Comparison of ENCODE assay signal across 16 mouse cellular contexts in genomic region chr10:98849851-98850250, GRCm38 (mm10).
"Had no signal": no experiment of that assay in that cellular context is flagged by ENCODE, and none has a peak within 500 bp of the region (broad histone marks: within the 10 kb centered on the region; RNA-seq: fewer than 3 reads in every experiment).

No protein-coding gene starts in this region.

- DNase-seq: gastrocnemius, postnatal 14 days; gastrocnemius, postnatal 36 days; heart, adult 11 months; heart, adult 2 months; heart, postnatal 14 days; heart, postnatal 36 days; kidney, adult 11 months; kidney, adult 2 months; kidney, adult 9 months; kidney, postnatal 14 days; kidney, postnatal 36 days; layer of hippocampus, adult 9-11 months; layer of hippocampus, postnatal 36 days; left cerebral cortex, postnatal 4 days had no signal

- ATAC-seq: hindbrain, postnatal 0 days; intestine, embryonic 16.5 days had no signal
